Mouse (Mus musculus) erythroid progenitor cell, adult 5-6 weeks (primary cell): ENCODE results near the gene Olfr24. TPM values are rescaled to one million over a fixed set of nuclear protein-coding genes. Genes with fewer than 3 reads are reported as not detected.
"Not testable (repeated sequence)": the region's sequence is repeated elsewhere in the genome, so short reads cannot be mapped to it uniquely, and the experiment has no call there.

Experiments used
- ATAC-seq: replicated peaks from 2 replicates; pipeline ENCODE4 v1.8.0; 2016; ENCODE audit warnings: moderate number of reproducible peaks, mild to moderate bottlenecking, moderate TSS enrichment, inconsistent platforms; ENCODE audit not compliant: poor library complexity, low FRiP score, severe bottlenecking
- total RNA-seq, 2 experiments: library from RNA; stranded (forward) in 1 of 2; stranded (reverse) in 1 of 2; fragments of 150-400 nt in 1 of 2; fragments of 186-747, 209-891 nt in 1 of 2; gene quantifications; 2 replicates each; pipeline versions ENCODE4 v1.2.3 to v1.2.4; 2015 to 2017; ENCODE audit warnings: low replicate concordance in 2 of 2

The Olfr24 gene
- total RNA-seq (2015; ENCODE audit: low replicate concordance) (not detected in 2 replicates), total RNA-seq (2017; ENCODE audit: low replicate concordance) (not detected in 2 replicates)

- no peak for ATAC-seq
Observed at GRCm38 (mm10) chr9:18763896-18764295, at the start of gene Olfr24. Olfr24 (minus strand) TSS chr9:18763996.

GRCm38 (mm10) chr9:18785316-18785715, 21.5 kb upstream of the Olfr24 start:
- no peak for ATAC-seq

GRCm38 (mm10) chr9:18779476-18779875, 15.7 kb upstream of the Olfr24 start:
- ATAC-seq = no peak

- no peak for ATAC-seq
Observed at GRCm38 (mm10) chr9:18778981-18779380, 15.2 kb upstream of the Olfr24 start.

- no peak for ATAC-seq
Observed at GRCm38 (mm10) chr9:18755595-18755994, 8.2 kb downstream of the Olfr24 start.

- ATAC-seq = no peak
Observed at GRCm38 (mm10) chr9:18744639-18745038, 19.2 kb downstream of the Olfr24 start.

GRCm38 (mm10) chr9:18734177-18734576, 29.6 kb downstream of the Olfr24 start:
- ATAC-seq = not testable (repeated sequence)

GRCm38 (mm10) chr9:18722712-18723099, 41.1 kb downstream of the Olfr24 start:
- ATAC-seq = no peak

- ATAC-seq = no peak
Observed at GRCm38 (mm10) chr9:18721931-18722711, 41.7 kb downstream of the Olfr24 start.

- ATAC-seq = no peak
Observed at GRCm38 (mm10) chr9:18721011-18721410, 42.8 kb downstream of the Olfr24 start.

- ATAC-seq = no peak
Observed at GRCm38 (mm10) chr9:18705628-18706027, 58.2 kb downstream of the Olfr24 start.

Other genes with a start within 250 kb of the Olfr24 start
- gene Muc16, start 89.5 kb downstream of the Olfr24 start, total RNA-seq (2015; ENCODE audit: low replicate concordance) = not detected in 2 replicates
- not detected in 2 replicates for gene Muc16, start 89.5 kb downstream of the Olfr24 start, total RNA-seq (2017; ENCODE audit: low replicate concordance)
- not detected in 2 replicates for gene Olfr828, start 55.5 kb upstream of the Olfr24 start, total RNA-seq (2015; ENCODE audit: low replicate concordance)
- gene Olfr828, start 55.5 kb upstream of the Olfr24 start, total RNA-seq (2017; ENCODE audit: low replicate concordance) = not detected in 2 replicates
- gene Olfr829, start 90.9 kb upstream of the Olfr24 start, total RNA-seq (2015; ENCODE audit: low replicate concordance) = not detected in 2 replicates
- not detected in 2 replicates for gene Olfr829, start 90.9 kb upstream of the Olfr24 start, total RNA-seq (2017; ENCODE audit: low replicate concordance)
- gene Olfr830, start 110.7 kb upstream of the Olfr24 start, total RNA-seq (2015; ENCODE audit: low replicate concordance) = not detected in 2 replicates
- gene Olfr830, start 110.7 kb upstream of the Olfr24 start, total RNA-seq (2017; ENCODE audit: low replicate concordance) = not detected in 2 replicates
- not detected in 2 replicates for gene Olfr832, start 173.1 kb upstream of the Olfr24 start, total RNA-seq (2015; ENCODE audit: low replicate concordance)
- gene Olfr832, start 173.1 kb upstream of the Olfr24 start, total RNA-seq (2017; ENCODE audit: low replicate concordance) = not detected in 2 replicates
- not detected in 2 replicates for gene Olfr834, start 224.0 kb upstream of the Olfr24 start, total RNA-seq (2015; ENCODE audit: low replicate concordance)
- gene Olfr834, start 224.0 kb upstream of the Olfr24 start, total RNA-seq (2017; ENCODE audit: low replicate concordance) = not detected in 2 replicates